Mouse (Mus musculus) olfactory bulb, adult 2 months (tissue): ENCODE data around the gene Stat2. TPM values are rescaled to one million over a fixed set of nuclear protein-coding genes. Genes with fewer than 3 reads are reported as not detected.

Experiments used
- H3K27ac ChIP-seq: fragments of 200-500 bp; 2 replicates; pipeline ENCODE4 v1.5.1; 2012; ENCODE audit warnings: low read depth, low read length; ENCODE audit not compliant: insufficient read depth
- H3K4me1 ChIP-seq: fragments of 200-500 bp; 2 replicates; pipeline ENCODE4 v1.6.1; 2012; ENCODE audit warnings: low read length; ENCODE audit not compliant: control insufficient read depth, insufficient read depth
- H3K4me3 ChIP-seq: fragments of 200-500 bp; 2 replicates; pipeline ENCODE4 v1.5.1; 2012; ENCODE audit warnings: mild to moderate bottlenecking, low read depth, low read length, moderate library complexity; ENCODE audit not compliant: insufficient read depth
- CTCF ChIP-seq: fragments of 200-500 bp; IDR thresholded peaks from 2 replicates; pipeline ENCODE4 v1.5.1; 2012; ENCODE audit warnings: low read depth, mild to moderate bottlenecking, low read length, moderate library complexity; ENCODE audit not compliant: insufficient read depth
- POLR2A ChIP-seq: fragments of 200-500 bp; IDR thresholded peaks from 2 replicates; pipeline ENCODE4 v1.6.1; 2012; ENCODE audit warnings: mild to moderate bottlenecking, low read depth, low read length, moderate library complexity; ENCODE audit not compliant: insufficient read depth
- WGBS: fragments of 180-500 bp; shearing (Covaris S2); methylation state at CpG from one replicate; pipeline ENCODE4 v1.1.7; 2018; 5-methylcytosine and 5-hydroxymethylcytosine counted together
- polyA plus RNA-seq: library from polyadenylated mRNA; stranded (reverse); fragments of >200 nt; gene quantifications from 2 replicates; pipeline ENCODE4 v1.2.4, GENCODE M21; 2012; ENCODE audit warnings: low replicate concordance; ENCODE audit not compliant: missing spikeins, insufficient read depth, insufficient read length

The Stat2 gene
- not detected in 2 replicates for polyA plus RNA-seq

DNA sequence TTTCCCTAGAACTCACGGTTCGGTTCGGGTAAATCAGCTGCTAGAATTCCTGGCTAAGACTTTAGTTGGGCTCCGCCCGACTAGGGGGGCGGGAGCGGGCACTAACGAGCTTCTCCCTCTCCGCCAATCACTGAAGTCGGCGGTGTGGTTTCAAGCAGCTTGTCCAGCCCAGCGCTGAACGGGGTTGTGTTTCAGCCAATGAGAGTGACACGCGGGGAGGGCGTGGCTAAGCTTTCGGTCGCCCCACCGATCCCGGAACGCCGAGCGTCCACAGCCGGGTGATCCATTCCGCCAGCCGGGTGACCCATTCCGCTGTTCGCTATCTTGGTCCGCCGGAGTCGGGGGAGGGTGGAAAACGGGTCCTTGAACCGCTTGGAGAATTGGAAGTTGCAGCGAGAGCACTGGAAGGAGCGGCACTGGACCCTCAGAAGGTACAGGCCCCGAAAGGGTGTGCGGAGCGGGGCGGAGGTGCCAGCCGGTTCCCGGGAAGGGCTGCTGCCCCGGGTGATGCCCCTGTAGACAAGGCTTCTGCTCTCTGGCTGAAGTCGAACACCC lies at the start of gene Stat2:
TSS of gene Stat2 (plus strand) at position 273 of the 555 bp plus-strand sequence.
- TF ChIP-seq CTCF (peak; percentile 22; the same call in 1 of the 2 replicates), POLR2A (peak; percentile 93)
- Histone ChIP-seq H3K4me1 (peaks cover 6% of the 10 kb centered on the region), H3K27ac (peak within 1 kb of the TSS; percentile 37), H3K4me3 (peak within 1 kb of the TSS; percentile 81)
- 0% methylated on average over 43 of the region's 43 CpGs for WGBS

DNA sequence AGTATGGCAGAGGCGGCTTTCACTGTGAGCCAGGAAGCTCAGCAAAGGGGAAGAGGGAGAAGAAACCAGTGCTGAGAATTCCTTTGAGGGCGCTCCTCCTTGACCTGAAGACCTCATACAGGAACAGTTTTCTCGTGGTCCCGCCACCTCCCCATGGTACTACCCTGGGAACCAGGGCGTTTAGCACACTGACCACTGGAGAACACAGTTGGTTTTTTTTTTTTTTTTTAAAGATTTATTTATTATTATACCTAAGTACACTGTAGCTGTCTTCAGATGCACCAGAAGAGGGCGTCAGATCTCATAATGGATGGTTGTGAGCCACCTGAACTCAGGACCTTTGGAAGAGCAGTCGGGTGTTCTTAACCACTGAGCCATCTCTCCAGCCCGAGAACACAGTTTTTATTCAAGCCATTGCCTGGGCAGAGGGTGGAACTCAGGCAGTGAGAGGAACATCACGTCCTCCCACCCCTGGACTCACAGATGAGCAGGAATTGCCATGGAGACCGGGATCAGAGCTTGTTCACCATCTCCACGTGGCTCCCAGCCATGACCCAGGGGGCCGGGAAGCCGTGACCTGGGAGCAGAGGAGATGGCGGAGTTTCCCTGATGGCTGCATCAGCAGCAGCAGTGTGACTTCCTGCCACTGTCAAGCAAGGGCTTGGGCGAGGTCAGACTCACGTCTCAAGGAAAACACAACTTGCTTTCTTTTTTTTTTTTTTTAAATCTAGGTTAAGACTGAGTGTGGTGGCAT lies 48.6 kb upstream of the Stat2 start:
- no peak overlapping the region for H3K27ac ChIP-seq
- TF ChIP-seq CTCF (no peak), POLR2A (no peak)
- 59% methylated on average over 16 of the region's 16 CpGs for WGBS
- H3K4me1 ChIP-seq = no peaks in the 10 kb centered on the region
- H3K4me3 ChIP-seq = no peak overlapping the region

DNA sequence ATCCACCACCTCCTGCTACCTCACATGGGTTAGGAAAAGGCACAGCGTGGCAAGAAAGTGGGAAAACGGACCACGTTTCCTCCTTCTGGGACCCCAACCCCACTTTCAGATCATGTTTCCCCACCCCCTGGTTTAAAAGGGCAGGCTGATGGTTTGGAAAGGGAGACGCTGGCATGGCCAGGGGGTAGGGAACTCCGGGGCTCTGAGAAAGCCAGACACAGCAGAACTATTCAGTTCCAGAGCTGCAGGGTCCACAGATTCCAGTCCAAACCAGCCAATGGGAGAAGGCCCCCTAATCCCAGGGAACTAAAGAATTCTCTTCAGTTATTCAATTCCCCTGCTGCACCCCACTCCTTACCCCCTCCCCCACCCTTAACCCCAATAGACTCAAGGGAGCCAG lies 45.3 kb upstream of the Stat2 start:
- TF ChIP-seq POLR2A (no peak), CTCF (no peak)
- no peaks in the 10 kb centered on the region for H3K4me1 ChIP-seq
- no peak overlapping the region for H3K4me3 ChIP-seq
- no peak overlapping the region for H3K27ac ChIP-seq
- WGBS = 30% methylated on average over 5 of the region's 5 CpGs

DNA sequence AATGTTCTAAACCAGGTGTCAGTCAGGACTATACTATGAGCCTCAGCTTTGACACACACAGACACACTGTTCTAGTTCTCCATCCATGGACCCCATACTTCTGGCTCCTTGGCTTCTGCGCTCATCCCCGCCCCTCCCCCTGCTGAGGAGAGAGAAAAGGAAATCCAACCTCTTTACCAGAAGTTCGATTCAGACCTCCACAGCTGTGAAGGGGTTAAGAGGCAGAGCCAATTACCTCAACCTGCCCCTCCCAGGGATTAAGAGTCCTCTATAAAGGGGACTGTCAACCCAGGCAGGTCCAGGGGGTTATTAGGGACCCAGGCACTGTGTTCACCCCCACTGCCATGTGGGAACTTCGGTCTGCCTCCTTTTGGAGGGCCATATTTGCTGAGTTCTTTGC lies 44.8 kb upstream of the Stat2 start, which contains the start of gene Mip:
TSS of gene Mip (plus strand) at position 301 of the 400 bp plus-strand sequence.
- TF ChIP-seq CTCF (no peak), POLR2A (no peak)
- H3K4me3 ChIP-seq = no peak within 1 kb of the TSS
- no peak within 1 kb of the TSS for H3K27ac ChIP-seq
- WGBS = 33% methylated on average over 4 of the region's 4 CpGs
- H3K4me1 ChIP-seq = no peaks in the 10 kb centered on the region

DNA sequence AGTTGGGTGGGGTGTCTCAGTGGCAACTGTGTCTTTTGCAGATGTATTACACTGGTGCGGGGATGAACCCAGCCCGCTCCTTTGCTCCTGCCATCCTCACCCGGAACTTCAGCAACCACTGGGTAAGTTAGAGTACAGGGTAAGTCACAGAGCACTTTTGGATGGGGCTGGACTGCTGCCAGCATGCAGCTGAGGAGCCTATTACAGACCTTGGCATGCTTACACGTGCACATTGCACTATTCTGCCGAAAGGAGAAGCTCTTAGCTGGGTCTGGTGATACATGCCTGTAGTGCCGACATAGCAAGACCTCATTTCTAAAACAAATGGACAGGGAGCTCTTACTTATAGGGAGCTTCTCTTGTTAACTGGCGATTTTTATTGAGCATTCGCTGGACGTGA lies 42.8 kb upstream of the Stat2 start:
- TF ChIP-seq POLR2A (no peak), CTCF (no peak)
- H3K4me3 ChIP-seq = no peak overlapping the region
- no peak overlapping the region for H3K27ac ChIP-seq
- no peaks in the 10 kb centered on the region; the same call in 1 of the 2 replicates for H3K4me1 ChIP-seq
- WGBS = 61% methylated on average over 9 of the region's 9 CpGs

DNA sequence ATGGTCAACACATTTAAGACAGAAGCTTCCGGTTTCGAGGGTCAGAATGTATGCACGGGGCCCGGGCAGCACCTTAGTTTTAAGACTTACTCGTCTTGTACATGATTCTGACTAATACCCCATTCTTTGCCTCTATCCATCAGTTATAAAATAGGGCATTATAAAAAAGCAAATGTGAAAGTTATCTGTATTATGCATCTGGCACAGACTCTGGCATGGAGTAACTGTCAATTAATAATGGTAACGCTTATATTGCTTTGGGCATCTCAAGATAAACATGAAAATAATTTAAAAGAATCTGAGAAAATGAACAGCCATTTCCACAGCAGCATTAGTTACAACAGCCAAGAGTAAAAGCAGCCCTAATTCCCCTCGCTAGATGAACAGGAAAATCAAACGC lies 42.4 kb upstream of the Stat2 start:
- no peaks in the 10 kb centered on the region; the same call in 1 of the 2 replicates for H3K4me1 ChIP-seq
- WGBS = 92% methylated on average over 8 of the region's 8 CpGs
- TF ChIP-seq POLR2A = no peak
- TF ChIP-seq CTCF = no peak
- H3K4me3 ChIP-seq = no peak overlapping the region
- no peak overlapping the region for H3K27ac ChIP-seq

DNA sequence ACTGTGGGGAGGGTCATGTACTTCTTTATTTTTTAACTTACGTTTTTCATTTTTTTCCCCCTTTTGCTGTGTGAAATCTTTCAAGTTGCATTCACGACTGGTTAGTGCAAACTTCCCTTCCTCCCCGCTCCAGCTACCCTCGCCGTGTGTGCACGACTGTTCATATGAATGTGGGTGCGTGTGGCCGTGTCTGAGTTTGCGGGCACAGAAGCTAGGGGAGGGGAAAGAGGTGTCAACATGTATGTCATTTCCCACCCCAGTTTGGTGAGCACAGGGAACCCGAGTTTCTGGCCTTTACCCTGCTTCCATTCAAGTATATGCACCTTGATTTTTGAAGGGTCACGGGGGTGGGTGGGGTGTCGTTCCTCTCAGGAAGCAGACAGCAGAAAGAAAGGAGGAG lies 39.8 kb upstream of the Stat2 start:
- H3K4me3 ChIP-seq = no peak overlapping the region
- TF ChIP-seq CTCF = no peak
- TF ChIP-seq POLR2A = no peak
- WGBS = 85% methylated on average over 12 of the region's 12 CpGs
- H3K4me1 ChIP-seq = no peaks in the 10 kb centered on the region; the same call in 1 of the 2 replicates
- H3K27ac ChIP-seq = no peak overlapping the region

DNA sequence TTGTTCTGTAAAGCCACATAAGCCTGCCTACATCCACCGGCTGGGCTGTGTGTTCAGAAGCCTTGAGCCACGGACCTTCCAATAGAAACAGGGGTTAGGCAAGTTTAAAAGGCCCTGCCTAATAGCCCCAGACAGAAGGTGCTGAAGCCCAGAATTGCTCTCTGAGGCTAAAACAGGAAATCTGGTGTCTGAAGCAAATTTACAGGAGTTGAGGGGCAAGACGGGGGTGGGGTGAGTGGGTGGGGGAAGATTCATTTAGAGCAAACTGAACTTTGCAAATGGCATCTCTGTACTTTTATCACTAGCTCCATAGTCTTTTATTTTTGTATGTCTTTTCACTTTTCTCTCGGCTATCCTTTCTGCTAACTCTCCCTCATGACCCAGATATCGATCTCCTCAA lies 39.2 kb upstream of the Stat2 start:
- no peak overlapping the region for H3K4me3 ChIP-seq
- TF ChIP-seq CTCF = no peak
- TF ChIP-seq POLR2A = no peak
- 3% methylated on average over 5 of the region's 5 CpGs for WGBS
- H3K4me1 ChIP-seq = no peaks in the 10 kb centered on the region; the same call in 1 of the 2 replicates
- H3K27ac ChIP-seq = no peak overlapping the region
